Mouse (Mus musculus) megakaryocyte, embryonic 14.5 days (primary cell): ENCODE data around the gene Dnajb13. TPM values are rescaled to one million over a fixed set of nuclear protein-coding genes. Genes with fewer than 3 reads are reported as not detected.
A peak's percentile ranks its signal among the peaks of the same experiment; 100 is the strongest.

Experiments used
- H3K27me3 ChIP-seq: replicated peaks from 2 replicates; pipeline ENCODE3; 2012; ENCODE audit warnings: inconsistent platforms
- H3K36me3 ChIP-seq: replicated peaks from 2 replicates; pipeline ENCODE3; 2012; ENCODE audit warnings: low read length, inconsistent platforms, mixed read lengths
- H3K4me1 ChIP-seq: 2 replicates; pipeline ENCODE4 v1.6.1; 2012; ENCODE audit warnings: inconsistent platforms
- H3K4me3 ChIP-seq: replicated peaks from 2 replicates; pipeline ENCODE3; 2012; ENCODE audit warnings: moderate library complexity, mild to moderate bottlenecking, inconsistent platforms
- H3K9me3 ChIP-seq: 2 replicates; pipeline ENCODE4 v1.6.1; 2012; ENCODE audit warnings: inconsistent platforms
- FLI1 ChIP-seq: IDR thresholded peaks from 2 replicates; pipeline ENCODE4 v1.6.1; 2012; ENCODE audit warnings: low read length, inconsistent platforms, mixed read lengths
- GATA1 ChIP-seq: IDR thresholded peaks from 3 replicates; pipeline ENCODE4 v1.6.1; 2012; ENCODE audit warnings: mixed read lengths, low read length, inconsistent platforms, borderline replicate concordance
- polyA plus RNA-seq: library from polyadenylated mRNA; stranded (reverse); fragments of >175 nt; gene quantifications from 2 replicates; pipeline ENCODE4 v1.2.3, GENCODE M21; 2012; ENCODE audit warnings: low replicate concordance; ENCODE audit not compliant: insufficient read depth

The Dnajb13 gene
- polyA plus RNA-seq, 1 experiment: not detected

DNA sequence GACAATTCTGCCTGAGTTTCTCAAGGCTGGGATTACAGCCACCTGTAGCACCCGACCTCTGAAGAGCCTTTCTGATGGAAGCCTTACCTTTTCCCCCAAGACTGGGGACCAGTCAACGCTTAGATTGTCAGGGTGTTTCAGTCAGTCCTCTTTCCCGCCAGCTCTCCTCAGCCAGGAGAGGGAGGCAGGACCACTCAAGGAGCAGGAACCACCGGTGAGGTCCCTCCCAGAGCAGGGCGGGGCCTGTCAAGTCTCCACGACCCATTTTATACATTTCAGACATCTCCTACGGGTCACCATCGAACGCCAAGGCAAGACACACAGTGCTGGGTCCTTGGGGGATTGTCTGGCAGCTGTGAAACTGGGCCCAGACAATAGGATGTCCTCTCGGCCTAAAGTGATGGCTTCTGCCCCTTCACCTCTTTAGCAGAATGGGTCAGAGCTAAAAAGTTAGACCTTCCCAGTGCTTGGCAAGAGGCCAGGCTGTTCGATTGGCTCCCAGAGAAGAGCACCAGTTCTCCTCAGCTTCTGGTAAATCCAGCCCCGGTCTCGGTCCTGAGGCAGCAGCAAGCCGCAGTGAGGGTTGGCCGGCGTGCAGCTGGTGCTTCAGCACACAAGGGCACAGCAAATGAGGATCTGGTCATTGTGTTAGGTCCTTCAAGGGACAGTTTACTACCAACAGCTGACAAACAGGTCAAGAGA is 14.3 kb downstream of the Dnajb13 start:
- Histone ChIP-seq H3K27me3 (peaks cover 9% of the 10 kb centered on the region), H3K4me3 (no peak overlapping the region), H3K36me3 (peaks cover 56% of the 10 kb centered on the region), H3K4me1 (peaks cover 83% of the 10 kb centered on the region), H3K9me3 (no peaks in the 10 kb centered on the region)
- TF ChIP-seq GATA1: no peak
- TF ChIP-seq FLI1: no peak

DNA sequence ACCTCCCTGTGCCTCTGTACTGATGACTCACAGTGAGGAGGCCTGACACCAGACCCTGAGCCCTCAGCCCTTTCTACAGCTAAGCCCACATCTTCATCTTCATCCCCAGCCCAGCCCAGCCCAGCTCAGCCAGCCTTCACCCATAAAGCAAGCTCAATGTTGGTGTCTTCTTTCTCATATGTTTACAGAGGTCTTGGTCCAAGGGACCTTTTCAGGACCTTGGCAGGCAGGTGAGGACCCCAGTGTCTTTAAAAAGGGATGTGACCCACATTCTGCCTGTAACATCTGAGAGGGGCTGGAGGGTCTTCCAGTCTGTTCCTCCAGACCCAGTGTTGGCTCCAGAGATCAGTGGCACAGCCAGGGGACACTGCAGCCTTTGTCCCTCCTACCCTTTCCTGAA is 15.3 kb downstream of the Dnajb13 start:
- TF ChIP-seq FLI1 (no peak), GATA1 (no peak)
- Histone ChIP-seq H3K9me3 (no peaks in the 10 kb centered on the region), H3K27me3 (peaks cover 7% of the 10 kb centered on the region), H3K36me3 (peaks cover 65% of the 10 kb centered on the region), H3K4me3 (no peak overlapping the region), H3K4me1 (peaks cover 85% of the 10 kb centered on the region)

DNA sequence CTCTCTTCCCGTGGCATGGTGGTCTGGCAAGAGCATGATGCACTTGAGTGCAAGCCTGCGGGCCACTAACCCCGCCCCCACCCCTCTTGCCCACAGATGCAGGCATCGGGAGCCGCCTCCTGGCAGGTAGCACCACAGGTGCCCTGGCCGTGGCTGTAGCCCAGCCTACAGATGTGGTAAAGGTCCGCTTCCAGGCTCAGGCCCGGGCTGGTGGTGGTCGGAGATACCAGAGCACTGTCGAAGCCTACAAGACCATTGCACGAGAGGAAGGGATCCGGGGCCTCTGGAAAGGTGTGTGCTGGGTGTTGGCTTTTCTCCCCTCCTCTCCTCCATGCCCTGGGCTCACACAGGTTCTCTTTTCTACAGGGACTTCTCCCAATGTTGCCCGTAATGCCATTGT is 16.8 kb downstream of the Dnajb13 start:
- H3K27me3 ChIP-seq: no peaks in the 10 kb centered on the region
- no peak overlapping the region for H3K4me3 ChIP-seq
- no peaks in the 10 kb centered on the region for H3K9me3 ChIP-seq
- H3K36me3 ChIP-seq: peaks cover 71% of the 10 kb centered on the region
- TF ChIP-seq FLI1: no peak
- no peak for TF ChIP-seq GATA1
- peaks cover 80% of the 10 kb centered on the region for H3K4me1 ChIP-seq

DNA sequence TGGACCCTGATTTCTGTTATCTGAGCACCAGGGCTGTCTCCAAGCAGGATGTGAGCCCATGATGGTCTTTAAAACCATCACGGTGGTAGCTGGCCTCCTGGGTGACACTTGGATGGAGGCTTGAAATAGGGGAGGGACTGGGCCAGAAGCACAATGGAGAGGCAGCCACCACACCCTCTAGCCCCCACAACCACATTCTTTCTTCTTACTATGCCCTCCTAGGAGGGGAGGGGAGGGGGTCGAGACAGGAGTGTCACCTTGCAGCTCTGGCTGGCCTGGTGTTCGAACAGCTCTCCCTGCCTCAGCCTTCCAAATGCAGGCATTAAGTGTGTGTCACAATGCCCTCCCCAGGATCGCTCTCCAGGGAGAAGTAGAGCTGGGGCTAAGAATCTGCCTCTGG is 17.4 kb downstream of the Dnajb13 start:
- peaks cover 79% of the 10 kb centered on the region for H3K4me1 ChIP-seq
- no peaks in the 10 kb centered on the region for H3K9me3 ChIP-seq
- peaks cover 71% of the 10 kb centered on the region for H3K36me3 ChIP-seq
- H3K4me3 ChIP-seq: peak overlapping the region; percentile 24
- TF ChIP-seq GATA1 (no peak), FLI1 (no peak)
- no peaks in the 10 kb centered on the region for H3K27me3 ChIP-seq

DNA sequence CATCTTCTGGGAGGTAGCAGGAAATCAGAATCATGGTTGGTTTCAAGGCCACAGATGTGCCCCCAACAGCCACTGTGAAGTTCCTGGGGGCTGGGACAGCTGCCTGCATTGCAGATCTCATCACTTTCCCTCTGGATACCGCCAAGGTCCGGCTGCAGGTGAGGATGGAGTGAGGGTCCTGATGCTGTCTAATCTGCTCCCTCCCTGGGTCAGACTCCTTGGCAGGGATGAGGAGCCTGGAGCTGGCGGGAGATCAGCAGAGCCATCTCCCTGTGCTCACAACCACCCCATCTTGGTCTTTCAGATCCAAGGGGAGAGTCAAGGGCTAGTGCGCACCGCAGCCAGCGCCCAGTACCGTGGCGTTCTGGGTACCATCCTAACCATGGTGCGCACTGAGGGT is 18.0 kb downstream of the Dnajb13 start:
- peak overlapping the region; percentile 69 for H3K4me3 ChIP-seq
- H3K27me3 ChIP-seq: no peaks in the 10 kb centered on the region
- peaks cover 77% of the 10 kb centered on the region for H3K4me1 ChIP-seq
- TF ChIP-seq GATA1 (no peak), FLI1 (no peak)
- no peaks in the 10 kb centered on the region for H3K9me3 ChIP-seq
- H3K36me3 ChIP-seq: peaks cover 71% of the 10 kb centered on the region

DNA sequence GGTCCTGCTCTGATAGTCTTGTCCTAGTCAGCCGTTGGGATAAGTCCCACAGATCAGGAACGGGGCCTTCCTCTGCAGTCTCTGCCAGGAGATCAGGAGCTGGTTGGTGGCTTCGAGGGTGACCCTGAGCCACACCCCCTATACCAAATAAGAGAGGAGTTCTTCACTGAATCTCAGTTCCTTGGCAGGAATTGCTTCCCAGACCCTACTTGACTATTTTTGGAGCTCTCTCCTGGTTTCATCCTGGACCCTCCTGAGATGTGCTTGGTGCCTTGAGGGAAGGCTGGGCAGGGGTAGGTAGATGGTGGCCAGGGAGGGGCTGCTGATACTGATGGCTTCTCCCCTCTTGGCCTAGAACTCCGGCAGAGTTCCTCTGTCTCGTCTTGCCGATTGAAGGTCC is 18.4 kb downstream of the Dnajb13 start:
- Histone ChIP-seq H3K9me3 (no peaks in the 10 kb centered on the region), H3K4me3 (peak overlapping the region; percentile 94), H3K4me1 (peaks cover 76% of the 10 kb centered on the region), H3K36me3 (peaks cover 71% of the 10 kb centered on the region), H3K27me3 (no peaks in the 10 kb centered on the region)
- TF ChIP-seq GATA1 (no peak), FLI1 (no peak)

DNA sequence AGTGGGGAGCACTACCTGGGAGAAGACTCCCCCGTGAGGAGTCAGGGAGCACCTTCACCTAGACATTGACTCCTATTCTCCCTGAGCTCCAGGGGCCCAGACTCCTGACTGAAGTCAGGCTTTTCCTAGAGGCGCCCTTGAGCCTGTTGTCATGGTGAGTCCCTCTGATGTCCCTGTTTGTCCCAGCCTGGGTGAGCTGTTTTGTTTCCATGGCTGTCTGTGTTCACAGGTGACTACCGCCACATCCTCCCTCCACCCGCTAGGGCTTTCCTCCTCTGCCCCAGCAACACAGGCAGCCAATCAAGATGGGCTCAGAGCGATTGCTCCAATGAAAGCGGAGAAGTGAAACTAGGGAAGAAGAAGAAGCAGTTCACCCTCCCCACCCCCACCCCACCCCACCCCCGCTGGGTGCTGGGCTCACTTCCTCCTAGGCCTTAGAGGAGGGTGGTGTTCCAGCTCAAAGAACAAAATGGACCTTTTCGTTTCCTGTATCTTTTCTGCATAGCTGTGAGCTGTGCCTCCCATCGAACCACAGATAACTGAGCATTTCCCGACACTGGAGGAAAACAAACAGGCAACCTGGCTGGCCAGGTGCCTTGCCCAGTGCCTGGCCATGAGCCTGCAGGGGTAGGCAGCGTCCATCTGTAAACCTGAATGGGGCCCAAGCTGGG is 19.0 kb downstream of the Dnajb13 start:
- Histone ChIP-seq H3K4me1 (peaks cover 74% of the 10 kb centered on the region), H3K9me3 (no peaks in the 10 kb centered on the region), H3K27me3 (no peaks in the 10 kb centered on the region), H3K36me3 (peaks cover 68% of the 10 kb centered on the region), H3K4me3 (peak overlapping the region; percentile 94)
- TF ChIP-seq FLI1: no peak
- TF ChIP-seq GATA1: no peak

DNA sequence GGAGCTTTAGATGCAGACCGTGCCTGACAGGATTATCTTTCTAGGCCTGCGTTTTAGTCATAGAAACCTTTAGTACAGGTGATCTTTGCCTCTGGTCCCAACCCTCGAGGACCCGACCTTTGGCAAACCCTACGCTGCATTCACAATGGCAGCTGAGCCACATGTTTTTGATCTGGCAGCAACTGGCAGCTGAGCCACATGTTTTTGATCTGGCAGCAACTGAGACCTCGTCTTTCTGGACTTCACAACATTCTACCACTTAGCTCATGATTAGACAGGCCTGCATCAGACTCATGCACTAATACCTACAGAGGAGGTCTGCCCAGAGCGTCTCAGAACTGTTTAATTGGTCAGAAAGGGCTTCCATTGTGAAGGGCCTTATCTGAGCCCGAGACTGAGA is 19.7 kb downstream of the Dnajb13 start:
- Histone ChIP-seq H3K4me1 (peaks cover 73% of the 10 kb centered on the region), H3K36me3 (peaks cover 62% of the 10 kb centered on the region)

DNA sequence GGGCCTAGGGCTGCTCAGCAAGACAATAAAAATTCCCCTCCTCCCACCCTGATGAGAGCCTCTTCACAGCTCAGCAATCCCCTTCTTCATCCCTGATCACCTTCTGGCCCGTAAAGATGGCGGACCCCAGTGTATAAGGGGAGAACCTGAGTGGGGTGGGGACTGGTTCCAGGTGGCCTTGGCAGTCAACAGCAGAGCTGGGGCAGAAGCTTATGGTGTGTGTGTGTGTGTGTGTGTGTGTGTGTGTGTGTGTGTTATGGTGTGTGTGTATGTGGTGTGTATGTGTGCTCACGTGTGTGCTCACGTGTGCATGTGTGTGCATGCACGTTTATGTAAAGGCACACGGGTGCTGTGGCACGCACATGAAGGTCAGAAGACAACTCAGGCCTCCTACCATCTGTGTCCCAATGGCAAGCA is 20.3 kb downstream of the Dnajb13 start:
- H3K4me3 ChIP-seq: peak overlapping the region; percentile 94
- no peaks in the 10 kb centered on the region for H3K27me3 ChIP-seq
- no peaks in the 10 kb centered on the region for H3K9me3 ChIP-seq
- TF ChIP-seq FLI1 (no peak), GATA1 (no peak)
- H3K36me3 ChIP-seq: peaks cover 55% of the 10 kb centered on the region
- H3K4me1 ChIP-seq: peaks cover 67% of the 10 kb centered on the region

More for the DNA sequence above, 19.7 kb downstream of the Dnajb13 start:
- Histone ChIP-seq H3K27me3 (no peaks in the 10 kb centered on the region), H3K9me3 (no peaks in the 10 kb centered on the region), H3K4me3 (peak overlapping the region; percentile 94)
- no peak for TF ChIP-seq FLI1
- no peak for TF ChIP-seq GATA1

DNA sequence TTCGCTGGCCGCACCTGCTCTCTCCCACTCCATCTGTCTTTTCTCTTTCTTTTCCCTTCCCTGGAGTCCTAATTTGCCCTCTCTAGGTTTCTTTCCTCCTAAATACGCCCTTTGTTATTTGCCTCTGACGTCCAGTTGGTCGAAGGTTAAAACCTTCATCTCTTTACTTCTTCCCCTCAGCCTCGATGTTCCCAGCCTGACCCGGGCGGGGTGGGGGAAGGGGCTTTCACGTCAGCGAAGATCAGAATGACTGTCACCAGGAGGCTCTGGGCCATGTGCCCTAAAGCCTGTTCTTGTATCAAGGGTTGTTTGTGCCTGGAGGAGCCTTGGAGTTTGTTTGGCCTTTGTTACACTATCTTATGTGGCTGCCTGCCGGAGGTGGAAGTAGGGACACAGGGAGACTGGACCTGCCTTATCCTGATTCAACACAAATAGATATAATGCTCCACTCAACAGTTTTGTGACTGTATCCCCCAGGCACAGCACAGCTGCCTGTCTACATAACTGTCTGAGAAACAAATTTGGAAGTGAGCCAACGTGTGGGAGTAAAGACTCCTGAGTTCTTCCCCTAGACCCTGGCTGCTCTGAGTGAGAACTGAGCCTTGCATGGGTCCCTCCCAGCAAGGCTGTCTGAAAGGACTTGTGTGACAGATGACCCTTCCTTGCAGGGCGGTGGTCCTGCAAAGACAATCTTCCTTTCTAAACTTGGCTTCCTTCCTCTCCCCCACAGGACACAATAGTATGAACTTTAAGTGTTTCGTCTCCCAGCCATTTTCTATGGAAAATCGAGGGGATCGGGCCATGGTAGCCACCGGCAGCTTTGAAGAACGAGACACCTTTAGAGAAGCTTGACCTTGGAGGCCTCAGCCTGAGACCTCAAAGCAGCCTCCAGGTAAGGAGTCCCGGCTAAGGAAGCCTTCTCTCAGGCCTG is 21.0 kb downstream of the Dnajb13 start:
- TF ChIP-seq FLI1 (no peak), GATA1 (no peak)

More for the DNA sequence above, 21.0 kb downstream of the Dnajb13 start:
- H3K27me3 ChIP-seq: peaks cover under 1% of the 10 kb centered on the region
- H3K9me3 ChIP-seq: no peaks in the 10 kb centered on the region
- peaks cover 60% of the 10 kb centered on the region for H3K4me1 ChIP-seq
- H3K4me3 ChIP-seq: peak overlapping the region; percentile 94
- H3K36me3 ChIP-seq: peaks cover 49% of the 10 kb centered on the region
